Mouse (Mus musculus): ENCODE measurements around the gene Trpm8. TPM values are rescaled to one million over a fixed set of nuclear protein-coding genes. Genes with fewer than 3 reads are reported as not detected.

The Trpm8 gene
- polyA plus RNA-seq, 1 experiment from 2014 or later = not detected

GRCm38 (mm10) chr1:88233421-88234247 is 43.8 kb upstream of the Trpm8 start:
- ATAC-seq (ENCODE audit: low FRiP score) (no peak), DNase-seq (ENCODE audit: low spot score) (no peak)
- no peaks in the 10 kb centered on the region for H3K27me3 ChIP-seq (ENCODE audit: control insufficient read depth, insufficient read depth, low read length)
- no peak overlapping the region for H3K27ac ChIP-seq (ENCODE audit: low read depth, low read length)
- no peak overlapping the region for H3K4me3 ChIP-seq (ENCODE audit: low read depth, low read length)
- no peak overlapping the region for H3K9ac ChIP-seq (ENCODE audit: low read depth, low read length)
- peaks cover 95% of the 10 kb centered on the region for H3K9me3 ChIP-seq (ENCODE audit: control insufficient read depth, low read length)
- H3K4me2 ChIP-seq (replicated peaks; ENCODE audit: low read depth, low read length) = no peak overlapping the region
- WGBS = 67% methylated on average over 14 of the region's 14 CpGs
- no peaks in the 10 kb centered on the region for H3K36me3 ChIP-seq (ENCODE audit: control insufficient read depth, insufficient read depth, low read length)
- H3K4me1 ChIP-seq (replicated peaks; ENCODE audit: control insufficient read depth, insufficient read depth, low read length) = no peaks in the 10 kb centered on the region

- ATAC-seq (ENCODE audit: low FRiP score) (no peak), DNase-seq (ENCODE audit: low spot score) (no peak)
- no peaks in the 10 kb centered on the region for H3K36me3 ChIP-seq (ENCODE audit: control insufficient read depth, insufficient read depth, low read length)
- peaks cover 95% of the 10 kb centered on the region for H3K9me3 ChIP-seq (ENCODE audit: control insufficient read depth, low read length)
- no peaks in the 10 kb centered on the region for H3K27me3 ChIP-seq (ENCODE audit: control insufficient read depth, insufficient read depth, low read length)
- H3K27ac ChIP-seq (ENCODE audit: low read depth, low read length) = no peak overlapping the region
- no peak overlapping the region for H3K4me3 ChIP-seq (ENCODE audit: low read depth, low read length)
- WGBS = 66% methylated on average over 4 of the region's 4 CpGs
- no peaks in the 10 kb centered on the region for H3K4me1 ChIP-seq (replicated peaks; ENCODE audit: control insufficient read depth, insufficient read depth, low read length)
- no peak overlapping the region for H3K4me2 ChIP-seq (replicated peaks; ENCODE audit: low read depth, low read length)
- no peak overlapping the region for H3K9ac ChIP-seq (ENCODE audit: low read depth, low read length)
These were observed 43.2 kb upstream of the Trpm8 start for GRCm38 (mm10) chr1:88234248-88234610.

GRCm38 (mm10) chr1:88234646-88235045 is 42.8 kb upstream of the Trpm8 start:
- ATAC-seq (ENCODE audit: low FRiP score) (no peak), DNase-seq (ENCODE audit: low spot score) (no peak)
- no peaks in the 10 kb centered on the region for H3K4me1 ChIP-seq (replicated peaks; ENCODE audit: control insufficient read depth, insufficient read depth, low read length)
- peaks cover 95% of the 10 kb centered on the region for H3K9me3 ChIP-seq (ENCODE audit: control insufficient read depth, low read length)
- WGBS = 46% methylated on average over 5 of the region's 5 CpGs
- H3K4me2 ChIP-seq (replicated peaks; ENCODE audit: low read depth, low read length) = no peak overlapping the region
- no peak overlapping the region for H3K27ac ChIP-seq (ENCODE audit: low read depth, low read length)
- no peaks in the 10 kb centered on the region for H3K27me3 ChIP-seq (ENCODE audit: control insufficient read depth, insufficient read depth, low read length)
- H3K36me3 ChIP-seq (ENCODE audit: control insufficient read depth, insufficient read depth, low read length) = no peaks in the 10 kb centered on the region
- no peak overlapping the region for H3K4me3 ChIP-seq (ENCODE audit: low read depth, low read length)
- no peak overlapping the region for H3K9ac ChIP-seq (ENCODE audit: low read depth, low read length)

- no peak for DNase-seq (ENCODE audit: low spot score)
- WGBS = 65% methylated on average over 11 of the region's 11 CpGs
- no peak overlapping the region for H3K4me2 ChIP-seq (replicated peaks; ENCODE audit: low read depth, low read length)
- H3K4me1 ChIP-seq (replicated peaks; ENCODE audit: control insufficient read depth, insufficient read depth, low read length) = no peaks in the 10 kb centered on the region
- no peaks in the 10 kb centered on the region for H3K36me3 ChIP-seq (ENCODE audit: control insufficient read depth, insufficient read depth, low read length)
- no peak overlapping the region for H3K27ac ChIP-seq (ENCODE audit: low read depth, low read length)
- ATAC-seq (ENCODE audit: low FRiP score) = no peak
- H3K9ac ChIP-seq (ENCODE audit: low read depth, low read length) = no peak overlapping the region
- H3K4me3 ChIP-seq (ENCODE audit: low read depth, low read length) = no peak overlapping the region
- H3K27me3 ChIP-seq (ENCODE audit: control insufficient read depth, insufficient read depth, low read length) = no peaks in the 10 kb centered on the region
- H3K9me3 ChIP-seq (ENCODE audit: control insufficient read depth, low read length) = peaks cover 95% of the 10 kb centered on the region
These were observed 42.2 kb upstream of the Trpm8 start for GRCm38 (mm10) chr1:88235046-88235893.

- WGBS = 68% methylated on average over 4 of the region's 4 CpGs
- Histone ChIP-seq H3K9me3 (ENCODE audit: control insufficient read depth, low read length) (peaks cover 95% of the 10 kb centered on the region), H3K4me2 (replicated peaks; ENCODE audit: low read depth, low read length) (no peak overlapping the region), H3K36me3 (ENCODE audit: control insufficient read depth, insufficient read depth, low read length) (no peaks in the 10 kb centered on the region), H3K4me1 (replicated peaks; ENCODE audit: control insufficient read depth, insufficient read depth, low read length) (no peaks in the 10 kb centered on the region), H3K4me3 (ENCODE audit: low read depth, low read length) (no peak overlapping the region), H3K27me3 (ENCODE audit: control insufficient read depth, insufficient read depth, low read length) (no peaks in the 10 kb centered on the region), H3K27ac (ENCODE audit: low read depth, low read length) (no peak overlapping the region), H3K9ac (ENCODE audit: low read depth, low read length) (no peak overlapping the region)
- ATAC-seq (ENCODE audit: low FRiP score) (no peak), DNase-seq (ENCODE audit: low spot score) (no peak)
These were observed 41.5 kb upstream of the Trpm8 start for GRCm38 (mm10) chr1:88235894-88236415.

- WGBS = 81% methylated on average over 5 of the region's 5 CpGs
- H3K9me3 ChIP-seq (ENCODE audit: control insufficient read depth, low read length) = peaks cover 90% of the 10 kb centered on the region
- H3K4me2 ChIP-seq (replicated peaks; ENCODE audit: low read depth, low read length) = no peak overlapping the region
- no peak for ATAC-seq (ENCODE audit: low FRiP score)
- no peaks in the 10 kb centered on the region for H3K36me3 ChIP-seq (ENCODE audit: control insufficient read depth, insufficient read depth, low read length)
- H3K4me3 ChIP-seq (ENCODE audit: low read depth, low read length) = no peak overlapping the region
- H3K27me3 ChIP-seq (ENCODE audit: control insufficient read depth, insufficient read depth, low read length) = no peaks in the 10 kb centered on the region
- no peak for DNase-seq (ENCODE audit: low spot score)
- no peak overlapping the region for H3K9ac ChIP-seq (ENCODE audit: low read depth, low read length)
- H3K27ac ChIP-seq (ENCODE audit: low read depth, low read length) = no peak overlapping the region
- H3K4me1 ChIP-seq (replicated peaks; ENCODE audit: control insufficient read depth, insufficient read depth, low read length) = no peaks in the 10 kb centered on the region
These were observed 40.1 kb upstream of the Trpm8 start for GRCm38 (mm10) chr1:88237311-88237710.

- DNase-seq (ENCODE audit: low spot score) (no peak), ATAC-seq (ENCODE audit: low FRiP score) (no peak)
- Histone ChIP-seq H3K4me1 (replicated peaks; ENCODE audit: control insufficient read depth, insufficient read depth, low read length) (no peaks in the 10 kb centered on the region), H3K27ac (ENCODE audit: low read depth, low read length) (no peak overlapping the region), H3K4me2 (replicated peaks; ENCODE audit: low read depth, low read length) (no peak overlapping the region), H3K9me3 (ENCODE audit: control insufficient read depth, low read length) (peaks cover 88% of the 10 kb centered on the region), H3K4me3 (ENCODE audit: low read depth, low read length) (no peak overlapping the region), H3K9ac (ENCODE audit: low read depth, low read length) (no peak overlapping the region), H3K36me3 (ENCODE audit: control insufficient read depth, insufficient read depth, low read length) (no peaks in the 10 kb centered on the region), H3K27me3 (ENCODE audit: control insufficient read depth, insufficient read depth, low read length) (no peaks in the 10 kb centered on the region)
- 79% methylated on average over 6 of the region's 6 CpGs for whole genome bisulfite sequencing
These were observed 38.7 kb upstream of the Trpm8 start for GRCm38 (mm10) chr1:88238771-88239170.

GRCm38 (mm10) chr1:88240072-88240471 is 37.4 kb upstream of the Trpm8 start:
- Histone ChIP-seq H3K4me2 (replicated peaks; ENCODE audit: low read depth, low read length) (no peak overlapping the region), H3K4me1 (replicated peaks; ENCODE audit: control insufficient read depth, insufficient read depth, low read length) (no peaks in the 10 kb centered on the region), H3K9me3 (ENCODE audit: control insufficient read depth, low read length) (peaks cover 87% of the 10 kb centered on the region), H3K27ac (ENCODE audit: low read depth, low read length) (no peak overlapping the region), H3K4me3 (ENCODE audit: low read depth, low read length) (no peak overlapping the region), H3K27me3 (ENCODE audit: control insufficient read depth, insufficient read depth, low read length) (no peaks in the 10 kb centered on the region), H3K9ac (ENCODE audit: low read depth, low read length) (no peak overlapping the region), H3K36me3 (ENCODE audit: control insufficient read depth, insufficient read depth, low read length) (no peaks in the 10 kb centered on the region)
- 73% methylated on average over 5 of the region's 5 CpGs for WGBS
- no peak for DNase-seq (ENCODE audit: low spot score)
- no peak for ATAC-seq (ENCODE audit: low FRiP score)
